Mouse (Mus musculus): Measurements from ENCODE around the gene Speg.

- no peak for TF ChIP-seq CTCF (IDR thresholded peaks at IDR 0.05)
- no peak for TF ChIP-seq POLR2A (IDR thresholded peaks at IDR 0.05; ENCODE audit: insufficient read depth, low read depth, low read length)
- no peak for TF ChIP-seq EP300 (IDR thresholded peaks at IDR 0.05; ENCODE audit: insufficient read depth, low read depth, low read length)
Observed at GRCm38 (mm10) chr1:75379931-75380330, 4.8 kb downstream of the Speg start.
